Mouse (Mus musculus): Measurements from ENCODE around the gene Abcc3. TPM values are rescaled to one million over a fixed set of nuclear protein-coding genes. Genes with fewer than 3 reads are reported as not detected.

The Abcc3 gene
- polyA plus RNA-seq, 1 experiment, result 7.4 TPM

- Histone ChIP-seq H3K4me3 (replicated peaks; ENCODE audit: control insufficient read depth, low read depth, low read length) (no peak overlapping the region), H3K27ac (ENCODE audit: control insufficient read depth, insufficient read depth, low read depth, low read length, poor library complexity) (no peak overlapping the region), H3K4me1 (ENCODE audit: control insufficient read depth, insufficient read depth, low read length) (no peaks in the 10 kb centered on the region)
- TF ChIP-seq POLR2A (IDR thresholded peaks at IDR 0.05; ENCODE audit: borderline replicate concordance, control insufficient read depth, low read depth, low read length) (no peak), CTCF (IDR thresholded peaks at IDR 0.05; ENCODE audit: control insufficient read depth, insufficient read depth, low read length) (no peak)
Observed at GRCm38 (mm10) chr11:94336551-94336950, 56.2 kb downstream of the Abcc3 start.

- Histone ChIP-seq H3K4me1 (ENCODE audit: control insufficient read depth, insufficient read depth, low read length) (no peaks in the 10 kb centered on the region; the same call in 1 of the 2 replicates), H3K4me3 (replicated peaks; ENCODE audit: control insufficient read depth, low read depth, low read length) (no peak overlapping the region), H3K27ac (ENCODE audit: control insufficient read depth, insufficient read depth, low read depth, low read length, poor library complexity) (peak overlapping the region; percentile 10; the same call in 1 of the 2 replicates)
- TF ChIP-seq POLR2A (IDR thresholded peaks at IDR 0.05; ENCODE audit: borderline replicate concordance, control insufficient read depth, low read depth, low read length), result no peak
- TF ChIP-seq CTCF (IDR thresholded peaks at IDR 0.05; ENCODE audit: control insufficient read depth, insufficient read depth, low read length), result no peak
- 76% methylated on average over 8 of the region's 8 CpGs for WGBS
Observed at GRCm38 (mm10) chr11:94334386-94334968, 58.3 kb downstream of the Abcc3 start.

- 92% methylated on average over 6 of the region's 6 CpGs for WGBS
- TF ChIP-seq CTCF (IDR thresholded peaks at IDR 0.05; ENCODE audit: control insufficient read depth, insufficient read depth, low read length) (no peak), POLR2A (IDR thresholded peaks at IDR 0.05; ENCODE audit: borderline replicate concordance, control insufficient read depth, low read depth, low read length) (no peak)
- H3K27ac ChIP-seq (ENCODE audit: control insufficient read depth, insufficient read depth, low read depth, low read length, poor library complexity), result no peak overlapping the region
- H3K4me1 ChIP-seq (ENCODE audit: control insufficient read depth, insufficient read depth, low read length), result no peaks in the 10 kb centered on the region; the same call in 1 of the 2 replicates
- no peak overlapping the region for H3K4me3 ChIP-seq (replicated peaks; ENCODE audit: control insufficient read depth, low read depth, low read length)
Observed at GRCm38 (mm10) chr11:94332726-94333125, 60.1 kb downstream of the Abcc3 start.

- no peaks in the 10 kb centered on the region; the same call in 1 of the 2 replicates for H3K4me1 ChIP-seq (ENCODE audit: control insufficient read depth, insufficient read depth, low read length)
- H3K27ac ChIP-seq (ENCODE audit: control insufficient read depth, insufficient read depth, low read depth, low read length, poor library complexity), result no peak overlapping the region
- 92% methylated on average over 3 of the region's 3 CpGs for WGBS
- no peak for TF ChIP-seq CTCF (IDR thresholded peaks at IDR 0.05; ENCODE audit: control insufficient read depth, insufficient read depth, low read length)
- TF ChIP-seq POLR2A (IDR thresholded peaks at IDR 0.05; ENCODE audit: borderline replicate concordance, control insufficient read depth, low read depth, low read length), result no peak
- H3K4me3 ChIP-seq (replicated peaks; ENCODE audit: control insufficient read depth, low read depth, low read length), result no peak overlapping the region
Observed at GRCm38 (mm10) chr11:94330211-94330610, 62.6 kb downstream of the Abcc3 start.

GRCm38 (mm10) chr11:94329270-94329891 lies 63.4 kb downstream of the Abcc3 start:
- WGBS, result 60% methylated on average over 4 of the region's 4 CpGs
- H3K4me1 ChIP-seq (ENCODE audit: control insufficient read depth, insufficient read depth, low read length), result no peaks in the 10 kb centered on the region; the same call in 1 of the 2 replicates

GRCm38 (mm10) chr11:94328644-94329025 lies 64.2 kb downstream of the Abcc3 start:
- H3K27ac ChIP-seq (ENCODE audit: control insufficient read depth, insufficient read depth, low read depth, low read length, poor library complexity), result no peak overlapping the region
- no peaks in the 10 kb centered on the region; the same call in 1 of the 2 replicates for H3K4me1 ChIP-seq (ENCODE audit: control insufficient read depth, insufficient read depth, low read length)
- TF ChIP-seq CTCF (IDR thresholded peaks at IDR 0.05; ENCODE audit: control insufficient read depth, insufficient read depth, low read length) (no peak), POLR2A (IDR thresholded peaks at IDR 0.05; ENCODE audit: borderline replicate concordance, control insufficient read depth, low read depth, low read length) (no peak)
- 4% methylated on average over 10 of the region's 10 CpGs for WGBS
- peak overlapping the region; percentile 77 for H3K4me3 ChIP-seq (replicated peaks; ENCODE audit: control insufficient read depth, low read depth, low read length)

More at GRCm38 (mm10) chr11:94329270-94329891, 63.4 kb downstream of the Abcc3 start:
- Histone ChIP-seq H3K4me3 (replicated peaks; ENCODE audit: control insufficient read depth, low read depth, low read length) (no peak overlapping the region), H3K27ac (ENCODE audit: control insufficient read depth, insufficient read depth, low read depth, low read length, poor library complexity) (no peak overlapping the region)
- no peak for TF ChIP-seq POLR2A (IDR thresholded peaks at IDR 0.05; ENCODE audit: borderline replicate concordance, control insufficient read depth, low read depth, low read length)
- peak; percentile 35; the same call in 1 of the 2 replicates for TF ChIP-seq CTCF (IDR thresholded peaks at IDR 0.05; ENCODE audit: control insufficient read depth, insufficient read depth, low read length)

GRCm38 (mm10) chr11:94327693-94328643 lies 64.8 kb downstream of the Abcc3 start, which contains the start of gene Ankrd40:
Ankrd40 (plus strand) TSS chr11:94328001.
- TF ChIP-seq POLR2A (IDR thresholded peaks at IDR 0.05; ENCODE audit: borderline replicate concordance, control insufficient read depth, low read depth, low read length) (peak; percentile 38; the same call in 1 of the 2 replicates), CTCF (IDR thresholded peaks at IDR 0.05; ENCODE audit: control insufficient read depth, insufficient read depth, low read length) (no peak)
- Histone ChIP-seq H3K4me3 (replicated peaks; ENCODE audit: control insufficient read depth, low read depth, low read length) (peak within 1 kb of the TSS; percentile 77), H3K27ac (ENCODE audit: control insufficient read depth, insufficient read depth, low read depth, low read length, poor library complexity) (peak within 1 kb of the TSS; percentile 67), H3K4me1 (ENCODE audit: control insufficient read depth, insufficient read depth, low read length) (no peaks in the 10 kb centered on the region; the same call in 1 of the 2 replicates)
- WGBS, result under 1% methylated on average over 76 of the region's 78 CpGs

All from bone marrow, adult 2 months (tissue).